Mouse (Mus musculus): ENCODE results near the gene Fam227a.

GRCm38 (mm10) chr15:79670972-79671299 is 12.2 kb upstream of the Fam227a start:
- TF ChIP-seq POLR2A (IDR thresholded peaks at IDR 0.05; ENCODE audit: low read depth, low read length) = no peak
- no peak for TF ChIP-seq CTCF (IDR thresholded peaks at IDR 0.05; ENCODE audit: borderline replicate concordance, insufficient read depth, low read length)

Data from embryonic fibroblast, embryonic 13.5 days (primary cell).